Mouse (Mus musculus) forebrain, embryonic 13.5 days (tissue): ENCODE measurements at regions not wholly inside any gene's neighbourhood (a gene's known extent, or its start where the extent isn't known, plus 50 kb on each side); places are given as distances from the start of the nearest gene placed in this dataset.

Experiments
- ATAC-seq: fragments of 200-750 bp; cut with Nextera tagmentation; 2 replicates; pipeline ENCODE4 v1.8.0; 2017
- H3K27ac ChIP-seq: fragments of 300-500 bp; sonication (generic); 2 replicates; pipeline ENCODE4 v1.5.1; 2015; ENCODE audit warnings: inconsistent platforms, mild to moderate bottlenecking, moderate library complexity
- H3K27me3 ChIP-seq: fragments of 300-500 bp; sonication (generic); 2 replicates; pipeline ENCODE4 v1.6.1; 2015; ENCODE audit warnings: mild to moderate bottlenecking, inconsistent platforms
- H3K36me3 ChIP-seq: fragments of 300-500 bp; sonication (generic); 2 replicates; pipeline ENCODE4 v1.6.1; 2015; ENCODE audit warnings: mild to moderate bottlenecking, inconsistent platforms; ENCODE audit not compliant: poor library complexity, severe bottlenecking
- H3K4me1 ChIP-seq: fragments of 300-500 bp; sonication (generic); 2 replicates; pipeline ENCODE4 v1.6.1; 2015; ENCODE audit warnings: inconsistent platforms
- H3K4me2 ChIP-seq: fragments of 300-500 bp; sonication (generic); 2 replicates; pipeline ENCODE4 v1.6.1; 2015; ENCODE audit warnings: inconsistent platforms, mild to moderate bottlenecking, moderate library complexity
- H3K4me3 ChIP-seq: fragments of 300-500 bp; sonication (generic); 2 replicates; pipeline ENCODE4 v1.5.1; 2015; ENCODE audit warnings: mild to moderate bottlenecking, inconsistent platforms
- H3K9ac ChIP-seq: fragments of 300-500 bp; sonication (generic); 2 replicates; pipeline ENCODE4 v1.6.1; 2015; ENCODE audit warnings: mild to moderate bottlenecking, inconsistent platforms
- H3K9me3 ChIP-seq: fragments of 300-500 bp; sonication (generic); replicated peaks from 2 replicates; pipeline ENCODE4 v1.6.1; 2016; ENCODE audit warnings: inconsistent platforms
- WGBS: fragments of 180-500 bp; shearing (Covaris S2); methylation state at CpG from one replicate; pipeline ENCODE4 v1.1.7; 2015; 5-methylcytosine and 5-hydroxymethylcytosine counted together

DNA sequence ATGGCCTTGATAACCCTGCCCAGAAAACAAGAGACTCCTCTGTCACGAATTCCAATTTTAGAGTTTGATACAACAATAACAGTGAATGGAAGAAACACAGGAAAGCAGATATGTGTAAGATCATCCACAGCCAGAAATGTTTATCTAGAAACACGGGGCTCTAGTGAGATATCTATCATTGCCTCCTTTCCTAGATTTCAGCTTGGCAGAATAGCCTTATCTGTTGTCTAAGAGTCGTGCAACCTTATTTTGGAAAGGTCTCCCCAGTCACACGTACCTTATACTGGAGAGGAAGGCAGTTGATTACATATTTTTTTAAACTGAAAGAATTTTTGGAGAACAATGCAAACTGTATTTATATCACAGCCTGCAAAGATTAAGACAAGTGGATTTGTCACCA lies 61.6 kb downstream of the Gm10295 start:
- Histone ChIP-seq H3K4me3 (no peak overlapping the region), H3K27me3 (no peaks in the 10 kb centered on the region), H3K9ac (no peak overlapping the region), H3K27ac (no peak overlapping the region), H3K36me3 (no peaks in the 10 kb centered on the region), H3K9me3 (no peaks in the 10 kb centered on the region), H3K4me2 (no peak overlapping the region), H3K4me1 (no peaks in the 10 kb centered on the region)
- 81% methylated on average over 4 of the region's 4 CpGs for WGBS
- no peak for ATAC-seq

DNA sequence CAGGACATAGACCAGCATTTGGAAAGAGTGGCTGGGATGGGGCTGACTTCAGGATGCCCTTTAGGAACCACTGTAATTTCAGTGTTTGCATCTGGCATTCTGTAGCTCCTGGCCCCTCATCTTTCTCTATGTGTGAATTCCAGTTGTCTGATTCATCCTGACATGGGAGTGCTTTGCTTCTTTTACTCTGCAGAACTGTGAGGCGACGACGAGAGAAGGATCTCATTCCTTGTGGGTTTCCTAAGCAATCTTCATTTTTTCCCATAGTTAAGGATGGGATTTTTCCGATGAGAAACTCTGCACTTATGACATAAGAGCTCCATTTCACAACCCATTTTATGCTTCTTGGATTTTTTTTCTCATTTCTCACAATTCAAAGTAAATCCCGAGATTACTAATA lies 62.0 kb downstream of the Gm10295 start:
- Histone ChIP-seq H3K9me3 (no peaks in the 10 kb centered on the region), H3K27ac (no peak overlapping the region), H3K4me2 (no peak overlapping the region), H3K4me3 (no peak overlapping the region), H3K27me3 (no peaks in the 10 kb centered on the region), H3K36me3 (no peaks in the 10 kb centered on the region), H3K9ac (no peak overlapping the region), H3K4me1 (no peaks in the 10 kb centered on the region)
- 89% methylated on average over 5 of the region's 5 CpGs for WGBS
- no peak for ATAC-seq

DNA sequence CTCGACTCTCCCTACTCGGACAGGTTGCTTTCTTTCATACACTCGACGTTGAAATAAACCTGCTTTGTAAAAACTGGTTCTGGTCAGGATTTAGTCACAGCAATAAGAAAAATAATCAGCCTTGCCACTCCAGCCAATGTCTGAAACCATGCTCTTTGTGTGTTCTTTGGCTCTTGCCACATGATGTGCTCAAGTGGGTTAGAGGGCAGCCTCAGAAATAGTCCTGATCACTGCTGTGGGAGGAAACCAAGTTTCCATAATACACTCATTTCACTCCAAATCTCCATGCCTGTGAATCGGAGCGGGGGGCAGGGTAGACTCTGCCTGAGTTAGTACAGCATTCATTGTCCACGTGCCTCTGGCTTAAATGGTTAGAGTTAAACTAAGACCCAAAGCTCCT lies 63.8 kb downstream of the Gm10295 start:
- no peaks in the 10 kb centered on the region; the same call in 1 of the 2 replicates for H3K9me3 ChIP-seq
- H3K9ac ChIP-seq, result no peak overlapping the region
- no peaks in the 10 kb centered on the region for H3K4me1 ChIP-seq
- no peak overlapping the region for H3K4me3 ChIP-seq
- 90% methylated on average over 7 of the region's 7 CpGs for WGBS
- no peaks in the 10 kb centered on the region for H3K36me3 ChIP-seq
- H3K27ac ChIP-seq, result no peak overlapping the region
- ATAC-seq, result no peak
- no peak overlapping the region for H3K4me2 ChIP-seq
- no peaks in the 10 kb centered on the region for H3K27me3 ChIP-seq

DNA sequence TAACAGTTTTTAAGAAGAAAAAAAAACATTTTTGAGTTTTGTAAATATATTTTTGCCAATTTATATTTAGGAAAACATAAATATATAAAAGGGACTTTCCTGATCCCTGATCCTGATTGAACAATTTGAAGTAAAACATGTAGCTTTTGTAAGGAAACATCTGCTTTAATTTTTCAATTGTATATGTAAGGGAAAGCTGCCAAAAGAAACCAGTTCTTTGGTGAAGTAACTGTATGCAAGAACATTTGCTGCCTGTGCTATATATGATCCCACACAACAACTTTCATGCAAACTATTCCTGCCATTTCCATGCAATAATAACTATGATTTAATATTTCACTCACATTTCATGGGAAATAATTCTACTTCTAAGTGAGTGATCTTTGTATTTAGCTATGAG lies 67.0 kb downstream of the Gm10295 start:
- Histone ChIP-seq H3K4me2 (no peak overlapping the region), H3K36me3 (no peaks in the 10 kb centered on the region), H3K4me3 (no peak overlapping the region), H3K9me3 (no peaks in the 10 kb centered on the region; the same call in 1 of the 2 replicates), H3K27me3 (no peaks in the 10 kb centered on the region), H3K4me1 (no peaks in the 10 kb centered on the region), H3K9ac (no peak overlapping the region), H3K27ac (no peak overlapping the region)
- ATAC-seq, result no peak

DNA sequence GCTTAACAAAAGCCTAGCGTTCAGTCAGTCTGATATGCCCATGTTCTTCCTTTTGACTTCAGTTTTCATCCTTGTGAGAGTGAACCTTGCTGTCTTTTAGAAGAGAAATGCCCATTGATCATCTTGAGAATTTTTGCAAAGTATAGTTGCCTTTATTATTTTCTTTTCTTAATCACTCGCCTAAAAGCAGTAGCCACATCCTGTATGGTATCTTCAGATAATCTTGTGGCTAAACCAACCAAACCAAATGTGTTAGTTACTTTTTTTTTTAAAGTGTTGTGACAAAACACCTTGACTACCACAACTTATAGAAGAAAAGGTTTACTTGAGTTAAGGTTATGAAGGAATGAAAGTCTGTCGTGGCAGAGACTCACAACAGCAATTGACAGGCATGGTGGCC lies 67.9 kb downstream of the Gm10295 start:
- H3K9ac ChIP-seq, result no peak overlapping the region
- H3K27ac ChIP-seq, result no peak overlapping the region
- no peaks in the 10 kb centered on the region for H3K27me3 ChIP-seq
- no peaks in the 10 kb centered on the region for H3K36me3 ChIP-seq
- no peak overlapping the region for H3K4me3 ChIP-seq
- 92% methylated on average over 3 of the region's 3 CpGs for WGBS
- no peaks in the 10 kb centered on the region; the same call in 1 of the 2 replicates for H3K9me3 ChIP-seq
- no peak overlapping the region for H3K4me2 ChIP-seq
- no peak for ATAC-seq
- H3K4me1 ChIP-seq, result no peaks in the 10 kb centered on the region

DNA sequence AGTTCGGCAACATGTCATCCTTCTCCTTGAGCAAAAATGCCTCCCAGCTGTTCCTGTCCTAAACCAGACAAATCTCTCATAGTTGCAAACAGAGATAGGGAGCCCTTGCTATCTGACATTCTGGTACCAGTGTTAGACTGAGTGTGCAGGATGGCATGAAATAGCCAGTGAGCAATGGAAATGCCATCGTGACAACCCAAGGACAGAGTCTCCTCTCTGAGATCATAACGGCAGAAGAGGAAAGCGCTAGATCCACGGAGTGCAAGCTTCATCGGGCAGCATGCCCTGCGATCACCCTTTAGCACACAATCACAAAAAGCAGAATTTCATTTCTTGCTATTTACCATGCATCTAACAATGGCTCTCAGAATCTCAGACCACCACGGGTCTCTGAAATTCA lies 85.2 kb downstream of the Gm10295 start:
- Histone ChIP-seq H3K9ac (no peak overlapping the region), H3K27me3 (no peaks in the 10 kb centered on the region), H3K36me3 (no peaks in the 10 kb centered on the region), H3K9me3 (no peaks in the 10 kb centered on the region), H3K4me2 (no peak overlapping the region), H3K27ac (no peak overlapping the region), H3K4me1 (no peaks in the 10 kb centered on the region), H3K4me3 (no peak overlapping the region)
- no peak for ATAC-seq
- WGBS, result 88% methylated on average over 8 of the region's 8 CpGs

DNA sequence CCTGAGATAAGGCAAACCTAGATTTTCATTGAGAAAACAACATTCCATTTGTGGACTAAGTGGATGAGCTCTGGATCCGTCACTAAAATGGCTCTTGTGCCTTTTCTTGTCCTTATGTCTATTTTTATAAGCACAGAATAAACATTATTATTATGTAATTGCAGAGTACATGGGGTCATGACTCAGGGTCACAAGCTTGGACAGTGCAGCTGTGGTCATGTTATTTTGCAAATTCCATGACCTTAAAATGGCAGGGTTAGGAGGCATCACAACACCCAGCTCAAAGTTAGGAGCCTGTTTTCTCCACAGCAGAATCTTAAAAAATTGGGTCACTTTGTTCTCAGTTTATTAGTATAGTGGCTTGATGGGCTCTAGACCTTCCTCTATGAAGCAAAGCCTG lies 87.2 kb downstream of the Gm10295 start:
- Histone ChIP-seq H3K27me3 (no peaks in the 10 kb centered on the region), H3K36me3 (no peaks in the 10 kb centered on the region), H3K4me3 (no peak overlapping the region), H3K9ac (no peak overlapping the region), H3K9me3 (no peaks in the 10 kb centered on the region), H3K4me2 (no peak overlapping the region), H3K27ac (no peak overlapping the region), H3K4me1 (no peaks in the 10 kb centered on the region)
- ATAC-seq, result no peak
- whole genome bisulfite sequencing, result 82% methylated on average over 1 of the region's 1 CpGs

DNA sequence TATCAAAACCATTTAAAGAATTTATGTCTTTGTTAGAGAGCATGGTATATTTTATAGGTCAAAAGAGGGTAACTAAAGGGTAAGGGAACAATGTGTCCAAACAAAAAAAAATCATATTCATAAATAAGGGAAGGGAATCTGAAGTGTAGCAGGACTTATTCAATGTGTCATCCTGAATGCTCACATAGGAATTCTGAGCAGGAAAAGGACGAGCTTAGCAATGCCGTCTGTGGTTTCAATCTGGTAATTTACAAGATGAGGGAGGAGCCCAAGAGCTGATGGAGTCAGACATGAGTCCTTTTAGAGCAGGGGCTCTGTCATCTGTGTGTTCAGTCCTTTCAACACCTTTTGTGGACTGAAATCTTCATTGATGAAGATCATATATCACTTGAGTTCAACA lies 101.6 kb downstream of the Gm10295 start:
- ATAC-seq, result no peak
- Histone ChIP-seq H3K27me3 (no peaks in the 10 kb centered on the region), H3K4me3 (no peak overlapping the region), H3K4me1 (no peaks in the 10 kb centered on the region), H3K9ac (no peak overlapping the region), H3K4me2 (no peak overlapping the region), H3K36me3 (no peaks in the 10 kb centered on the region), H3K27ac (no peak overlapping the region), H3K9me3 (no peaks in the 10 kb centered on the region)
- WGBS, result 95% methylated on average over 2 of the region's 2 CpGs

DNA sequence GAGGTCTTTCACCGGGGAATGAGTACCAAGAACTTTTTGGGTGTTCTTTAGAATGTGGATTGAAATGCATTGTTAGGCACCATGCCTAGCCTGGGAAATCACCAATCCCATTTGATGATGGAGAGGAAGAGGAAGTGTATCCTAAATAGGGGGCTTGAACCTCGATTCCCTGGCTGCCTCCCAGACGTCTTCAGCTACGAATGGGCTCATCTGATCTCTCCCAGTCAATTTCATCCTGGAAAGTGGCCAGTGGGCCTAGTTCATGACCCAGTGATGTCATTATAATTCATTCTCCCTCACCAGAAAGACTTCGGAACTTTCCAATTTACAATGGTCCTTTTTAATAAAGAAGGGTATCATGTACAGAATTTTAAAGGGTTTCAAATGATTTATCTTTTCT lies 102.1 kb downstream of the Gm10295 start:
- Histone ChIP-seq H3K4me2 (no peak overlapping the region), H3K4me1 (no peaks in the 10 kb centered on the region), H3K9ac (no peak overlapping the region), H3K9me3 (no peaks in the 10 kb centered on the region), H3K4me3 (no peak overlapping the region), H3K27ac (no peak overlapping the region), H3K36me3 (no peaks in the 10 kb centered on the region), H3K27me3 (no peaks in the 10 kb centered on the region)
- ATAC-seq, result no peak
- 76% methylated on average over 5 of the region's 5 CpGs for WGBS

DNA sequence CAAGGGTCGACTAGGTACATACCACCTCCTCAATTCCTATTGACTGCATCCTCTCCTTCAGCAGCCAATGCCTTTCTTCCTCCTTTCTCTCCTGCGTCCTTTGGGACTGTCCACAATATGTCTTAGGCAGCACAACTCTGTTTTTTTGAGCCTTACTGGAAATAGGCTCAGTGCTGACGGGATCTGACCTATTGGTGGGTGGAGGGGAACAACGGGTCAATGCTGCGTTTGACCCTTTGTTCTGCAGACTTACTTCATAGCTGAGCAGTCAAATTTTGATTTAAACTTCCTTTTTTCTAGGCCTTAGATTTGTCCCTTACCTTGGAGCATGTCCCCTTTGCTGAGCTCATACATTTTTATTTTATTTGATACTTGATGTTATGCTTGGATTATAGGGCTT lies 103.4 kb downstream of the Gm10295 start:
- Histone ChIP-seq H3K9me3 (no peaks in the 10 kb centered on the region), H3K4me1 (no peaks in the 10 kb centered on the region), H3K9ac (no peak overlapping the region), H3K4me3 (no peak overlapping the region), H3K36me3 (no peaks in the 10 kb centered on the region), H3K4me2 (no peak overlapping the region), H3K27me3 (no peaks in the 10 kb centered on the region), H3K27ac (no peak overlapping the region)
- ATAC-seq, result no peak
- 84% methylated on average over 5 of the region's 5 CpGs for WGBS

DNA sequence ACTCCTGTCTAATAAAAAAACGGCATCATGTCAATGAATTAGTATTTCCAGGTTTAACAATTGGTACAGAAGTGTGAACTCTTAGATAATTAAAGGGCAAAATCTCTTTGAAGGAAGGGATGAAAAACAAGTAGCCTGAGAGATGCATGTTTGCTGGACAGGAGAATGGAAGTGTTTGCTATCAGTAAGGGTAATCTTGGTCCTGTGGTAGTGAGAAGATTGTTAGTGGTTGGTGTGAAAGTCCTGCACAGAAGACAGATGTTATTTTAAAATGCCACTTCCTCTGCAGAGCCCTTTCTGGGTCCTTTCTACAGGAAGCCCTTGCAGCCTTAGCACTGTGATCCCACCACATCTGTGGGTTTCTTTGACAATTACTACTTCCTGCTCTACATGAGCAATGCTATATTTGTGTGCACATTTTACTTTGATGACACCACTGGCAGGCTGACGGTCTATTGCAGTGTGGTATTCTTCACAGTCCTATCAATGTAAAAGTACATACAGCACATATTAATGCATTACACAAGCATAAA lies 108.8 kb downstream of the Gm10295 start:
- H3K9me3 ChIP-seq, result no peaks in the 10 kb centered on the region
- H3K27ac ChIP-seq, result no peak overlapping the region
- H3K4me3 ChIP-seq, result no peak overlapping the region
- ATAC-seq, result no peak
- H3K27me3 ChIP-seq, result no peaks in the 10 kb centered on the region
- no peak overlapping the region for H3K4me2 ChIP-seq
- no peak overlapping the region for H3K9ac ChIP-seq
- 75% methylated on average over 2 of the region's 2 CpGs for WGBS
- H3K4me1 ChIP-seq, result no peaks in the 10 kb centered on the region
- H3K36me3 ChIP-seq, result no peaks in the 10 kb centered on the region

DNA sequence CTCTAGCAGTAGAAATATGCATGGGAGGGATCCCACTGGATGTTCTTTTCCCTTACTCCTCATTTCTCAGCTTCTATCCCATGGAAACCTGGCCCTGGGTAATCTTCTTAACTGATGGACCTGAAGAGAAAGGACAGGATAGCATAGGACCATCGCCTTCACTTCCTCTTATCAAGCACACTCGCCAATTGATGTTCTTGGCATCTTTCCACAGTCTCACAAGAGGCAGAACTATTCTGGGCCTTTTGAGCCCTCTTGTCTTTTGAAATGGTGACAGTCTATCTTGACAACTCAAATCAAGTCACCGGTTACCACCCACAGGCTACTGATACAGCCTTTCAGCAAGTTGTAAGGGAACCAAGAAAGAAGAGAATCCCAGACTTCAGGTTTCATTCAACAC lies 112.1 kb downstream of the Gm10295 start:
- Histone ChIP-seq H3K27me3 (no peaks in the 10 kb centered on the region), H3K4me1 (peaks cover 5% of the 10 kb centered on the region; the same call in 1 of the 2 replicates), H3K27ac (no peak overlapping the region), H3K4me2 (no peak overlapping the region), H3K9ac (no peak overlapping the region), H3K4me3 (no peak overlapping the region), H3K9me3 (no peaks in the 10 kb centered on the region), H3K36me3 (no peaks in the 10 kb centered on the region)
- WGBS, result 91% methylated on average over 3 of the region's 3 CpGs
- ATAC-seq, result no peak

DNA sequence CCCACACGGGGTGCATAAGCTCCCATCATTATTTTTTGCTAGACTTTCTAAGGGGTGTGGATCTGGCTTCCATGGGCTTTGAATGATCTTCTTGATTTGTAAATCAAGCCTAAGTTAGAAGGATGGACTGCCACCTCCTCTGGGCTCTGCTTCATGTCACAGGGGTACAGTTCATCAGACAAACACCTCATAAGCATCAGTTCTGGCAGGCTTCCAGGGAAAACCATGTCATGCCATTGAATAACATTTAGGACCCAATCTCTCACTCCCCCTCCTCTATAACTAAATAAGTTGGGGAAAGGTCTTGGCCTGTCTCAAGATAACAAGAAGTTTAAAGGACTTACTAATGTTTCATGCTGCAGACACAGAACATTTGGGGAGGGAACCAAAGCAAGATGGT lies 115.0 kb downstream of the Gm10295 start:
- no peaks in the 10 kb centered on the region for H3K36me3 ChIP-seq
- no peak for ATAC-seq
- H3K9me3 ChIP-seq, result no peaks in the 10 kb centered on the region
- 62% methylated on average over 1 of the region's 1 CpGs for WGBS
- no peak overlapping the region for H3K27ac ChIP-seq
- H3K4me1 ChIP-seq, result peaks cover 5% of the 10 kb centered on the region; the same call in 1 of the 2 replicates
- H3K4me2 ChIP-seq, result no peak overlapping the region
- no peaks in the 10 kb centered on the region for H3K27me3 ChIP-seq
- H3K9ac ChIP-seq, result no peak overlapping the region
- no peak overlapping the region for H3K4me3 ChIP-seq
